Mouse (Mus musculus) liver, embryonic 14.5 days (tissue): Measurements from ENCODE around the gene Amotl2.

ENCODE experiments used
- CTCF ChIP-seq: IDR thresholded peaks from 2 replicates; pipeline ENCODE4 v1.5.1; 2016; ENCODE audit warnings: antibody characterized with exemption, low read depth, control low read depth
- EP300 ChIP-seq: IDR thresholded peaks from 2 replicates; pipeline ENCODE4 v1.6.1; 2016; ENCODE audit warnings: antibody characterized with exemption, low read depth

DNA sequence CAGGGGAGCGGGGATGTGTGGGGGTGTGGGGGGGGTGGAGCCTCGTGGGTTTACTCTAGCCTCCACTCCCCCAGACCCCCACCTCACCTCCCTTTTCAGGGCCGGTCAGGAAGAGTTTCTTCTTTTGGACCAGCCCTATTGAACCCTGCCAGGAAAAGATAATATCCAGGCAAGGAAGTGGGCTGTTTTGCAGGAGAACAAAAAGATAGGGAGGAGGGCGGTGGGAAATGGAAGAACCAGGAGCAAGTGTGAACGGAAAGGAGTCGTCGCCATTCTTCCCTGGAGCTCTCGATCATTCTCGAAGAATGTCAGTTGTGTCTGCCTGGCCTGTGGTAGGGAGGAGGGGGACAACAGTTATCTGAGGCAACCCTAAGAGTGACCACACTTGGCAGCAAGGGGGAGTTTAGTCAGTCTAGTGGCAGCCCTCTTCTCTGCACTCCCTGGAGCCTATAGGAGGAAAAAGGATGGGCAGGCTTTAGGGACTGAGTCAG lies 5.6 kb downstream of the Amotl2 start:
- TF ChIP-seq EP300 (no peak), CTCF (no peak)
